Mouse (Mus musculus): ENCODE results near the gene Syce2.

DNA sequence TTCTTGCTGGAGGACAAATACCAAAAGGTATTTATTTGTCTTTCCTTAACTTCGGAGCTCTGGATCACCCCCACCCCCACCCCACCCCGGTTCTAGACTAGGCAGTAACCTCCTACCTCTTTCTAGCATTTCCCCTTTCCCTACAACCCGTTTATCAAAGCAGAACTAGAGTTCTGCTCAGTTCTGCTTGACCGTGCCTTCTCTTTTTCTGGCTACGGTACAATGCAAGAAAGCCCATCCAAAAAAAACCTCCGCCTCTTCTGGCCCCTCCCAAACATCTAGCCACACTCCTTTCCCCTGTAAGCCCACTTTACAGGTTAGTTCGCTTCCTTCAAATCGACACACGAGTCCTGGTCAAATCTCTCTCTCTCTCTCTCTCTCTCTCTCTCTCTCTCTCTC is 41.6 kb downstream of the Syce2 start:
- no peak for TF ChIP-seq CTCF (IDR thresholded peaks at IDR 0.05; ENCODE audit: low read depth)
- TF ChIP-seq EP300 (IDR thresholded peaks at IDR 0.05; ENCODE audit: low read depth) = no peak

All from heart, postnatal 0 days (tissue).